Mouse (Mus musculus) kidney, adult 11 months (tissue): ENCODE results near the gene Hmga2.

Experiments
- DNase-seq: peaks from one replicate; pipeline ENCODE4 v3.0.0; 2022

Hmga2 gene

GRCm38 (mm10) chr10:120327946-120328345, 148.3 kb downstream of the Hmga2 start:
- DNase-seq, result no peak

- no peak for DNase-seq
These were observed 152.6 kb downstream of the Hmga2 start for GRCm38 (mm10) chr10:120323584-120324203.

DNA sequence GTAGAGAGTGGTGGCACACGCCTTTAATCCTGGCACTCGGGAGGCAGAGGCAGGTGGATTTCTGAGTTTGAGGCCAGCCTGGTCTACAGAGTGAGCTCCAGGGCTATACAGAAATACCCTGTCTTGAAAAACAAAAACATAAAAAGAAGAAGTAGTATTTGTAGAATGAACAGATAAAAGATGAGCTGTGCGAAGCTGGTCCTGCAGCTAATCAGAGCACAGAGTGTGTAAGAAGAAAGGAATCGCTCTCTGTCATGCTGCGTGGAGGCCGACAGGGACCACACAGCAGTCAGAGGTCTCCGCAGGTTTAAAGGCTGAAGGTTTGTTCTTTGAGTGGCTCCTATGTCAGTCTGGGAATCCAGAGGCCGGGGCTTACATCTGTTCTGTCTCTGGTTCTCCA, 153.5 kb downstream of the Hmga2 start:
- DNase-seq, result no peak

- no peak for DNase-seq
These were observed 156.7 kb downstream of the Hmga2 start for GRCm38 (mm10) chr10:120319614-120320013.
